Mouse (Mus musculus) embryo, embryonic 10.5 days (tissue): ENCODE measurements around the gene Slc17a5.
"Not testable (repeated sequence)": the region's sequence is repeated elsewhere in the genome, so short reads cannot be mapped to it uniquely, and the experiment has no call there.

Source experiments
- DNase-seq: peaks from one replicate; pipeline ENCODE4 v3.0.0-alpha.2; 2015; ENCODE audit warnings: low spot score

Slc17a5 gene

DNA sequence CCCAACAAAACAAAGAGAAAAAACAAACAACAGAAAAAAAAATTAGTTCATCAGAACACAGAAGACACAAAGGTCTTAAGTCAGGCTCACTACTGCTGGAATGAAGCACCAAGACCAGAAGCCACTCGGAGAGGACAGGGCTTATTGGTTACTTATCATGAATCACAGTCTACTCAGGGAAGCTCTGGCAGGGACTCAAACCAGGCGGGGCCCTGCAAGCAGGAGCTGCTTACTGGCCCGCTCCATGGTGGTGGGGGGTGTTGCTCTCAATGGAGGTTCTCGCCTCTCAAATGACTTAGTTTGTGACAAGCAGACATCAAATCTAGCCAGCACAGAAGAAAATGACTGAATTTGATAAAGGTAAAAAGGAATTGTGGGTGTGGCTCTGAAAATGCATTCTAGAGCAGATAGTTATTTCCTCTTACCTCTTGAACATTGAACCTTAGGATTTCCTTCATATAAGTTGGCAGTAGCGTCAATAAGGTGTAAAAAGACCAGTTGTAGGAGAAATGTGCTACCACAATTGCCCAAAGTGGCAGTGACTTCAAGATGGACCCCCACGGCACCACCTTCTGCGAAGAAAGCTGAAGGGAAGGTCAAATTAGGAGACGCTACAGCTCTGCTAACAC is 29.1 kb downstream of the Slc17a5 start:
- DNase-seq = no peak

DNA sequence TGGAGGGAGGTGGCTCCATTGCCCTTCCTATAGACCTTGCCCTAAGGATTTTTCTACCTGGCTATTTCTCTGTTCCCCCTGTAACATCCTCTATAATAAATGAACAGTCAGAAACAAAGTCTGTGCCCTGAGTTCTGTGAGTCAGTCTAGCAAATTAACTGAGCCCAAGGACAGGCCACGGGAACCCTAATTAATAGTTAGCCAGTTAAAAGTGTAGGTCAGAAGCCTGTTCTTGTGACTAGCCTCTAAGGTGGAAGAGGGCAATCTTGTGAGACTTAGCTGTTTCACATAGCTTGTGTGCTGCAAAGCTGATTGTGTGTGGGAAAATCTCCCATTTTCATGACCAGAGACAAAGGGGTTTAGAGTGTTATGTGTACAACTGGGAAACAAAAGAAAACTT is 30.8 kb downstream of the Slc17a5 start:
- DNase-seq = no peak

DNA sequence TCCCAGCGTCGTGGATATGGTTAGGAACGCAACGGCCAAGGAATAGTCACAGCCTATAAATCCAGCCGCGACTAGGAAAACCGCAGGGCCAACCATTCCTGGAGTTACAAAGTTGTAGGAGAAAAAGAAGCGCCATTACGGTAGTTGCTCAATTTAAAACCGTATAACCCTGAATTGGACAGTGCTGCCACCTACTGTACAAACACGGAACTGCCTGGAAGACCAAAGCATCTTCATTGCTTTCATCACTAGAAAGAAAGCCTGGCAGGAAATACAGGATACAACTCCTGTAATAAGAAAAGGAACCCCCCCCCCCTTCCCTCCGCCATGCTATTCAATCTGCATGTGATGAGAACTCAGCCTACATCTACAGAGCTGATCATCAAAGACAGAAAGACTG is 34.9 kb downstream of the Slc17a5 start:
- DNase-seq = peak; percentile 86

DNA sequence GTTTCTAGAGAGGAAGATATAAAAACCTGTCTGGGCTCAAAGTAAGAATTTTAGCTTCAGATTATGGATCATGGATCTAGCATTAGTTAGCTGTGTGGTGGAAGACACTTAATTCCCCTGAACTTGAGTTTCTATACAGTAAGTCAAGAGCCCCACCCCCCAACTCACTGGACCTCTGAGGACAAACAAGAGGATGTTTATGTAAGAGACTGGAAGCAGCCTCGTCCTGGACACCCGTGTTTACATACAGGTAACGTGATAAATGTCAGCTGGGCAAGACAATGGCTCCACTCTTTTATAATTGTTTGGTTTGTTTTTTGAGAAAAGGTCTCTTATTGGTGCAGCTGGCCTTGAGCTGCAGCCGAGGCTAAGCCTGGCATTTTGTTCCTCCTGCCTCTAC is 36.1 kb downstream of the Slc17a5 start:
- no peak for DNase-seq

DNA sequence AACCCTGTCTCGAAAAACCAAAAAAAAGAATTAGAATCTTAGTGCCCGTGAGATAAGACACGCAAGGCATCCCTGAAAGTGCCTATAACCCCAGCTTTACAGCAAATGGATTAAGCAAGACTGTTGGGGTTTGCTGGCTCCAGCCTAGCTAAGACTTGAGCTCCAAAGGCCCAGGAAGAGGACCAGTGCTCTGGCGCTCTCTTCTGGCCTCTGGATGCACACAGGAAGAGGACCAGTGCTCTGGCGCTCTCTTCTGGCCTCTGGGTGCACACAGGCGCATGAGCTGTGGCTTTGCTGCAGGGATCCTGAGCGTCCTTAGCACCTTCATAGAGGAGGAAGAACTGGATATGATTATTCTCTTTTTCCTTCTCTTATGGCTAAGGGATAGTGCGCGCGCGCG is 40.1 kb downstream of the Slc17a5 start:
- peak; percentile 16 for DNase-seq

DNA sequence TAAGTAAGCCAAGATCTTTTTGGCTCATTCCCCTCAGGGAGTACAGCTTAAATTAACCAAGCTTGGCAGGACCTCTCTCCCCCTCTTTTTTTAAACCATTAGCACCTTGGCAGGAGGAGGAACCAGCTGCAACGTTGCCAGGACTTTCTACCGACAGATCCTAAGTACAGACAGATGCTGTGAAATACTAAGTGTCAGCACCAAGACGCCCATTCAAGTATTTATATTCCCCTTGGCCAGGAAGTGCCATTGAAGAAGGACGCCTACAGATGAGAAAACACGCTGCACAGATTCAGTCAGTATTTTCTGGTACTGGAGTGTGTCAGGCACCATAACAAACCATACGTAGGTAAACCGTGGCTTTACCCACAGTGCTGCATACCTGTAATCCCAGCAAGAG is 40.9 kb downstream of the Slc17a5 start:
- no peak for DNase-seq

DNA sequence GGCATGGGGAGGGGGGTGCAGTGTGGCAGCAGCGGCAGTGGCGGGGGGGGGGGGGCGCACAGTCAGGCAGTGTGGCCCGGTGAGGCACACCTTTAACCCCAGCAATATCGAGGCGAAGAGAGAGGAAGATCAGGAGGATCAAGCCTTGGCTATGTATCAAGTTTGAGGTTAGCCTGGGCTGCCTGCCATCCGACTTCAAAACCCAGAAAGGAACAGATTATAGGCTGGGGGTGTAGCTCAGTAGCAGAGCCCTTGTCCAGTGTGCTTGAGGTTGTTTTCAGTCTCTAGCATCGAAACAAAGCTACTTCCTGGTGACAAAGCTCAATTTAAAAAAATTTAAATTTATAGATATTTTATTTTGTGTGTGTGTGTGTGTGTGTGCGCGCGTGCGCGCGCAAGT is 46.1 kb downstream of the Slc17a5 start:
- DNase-seq = no peak

DNA sequence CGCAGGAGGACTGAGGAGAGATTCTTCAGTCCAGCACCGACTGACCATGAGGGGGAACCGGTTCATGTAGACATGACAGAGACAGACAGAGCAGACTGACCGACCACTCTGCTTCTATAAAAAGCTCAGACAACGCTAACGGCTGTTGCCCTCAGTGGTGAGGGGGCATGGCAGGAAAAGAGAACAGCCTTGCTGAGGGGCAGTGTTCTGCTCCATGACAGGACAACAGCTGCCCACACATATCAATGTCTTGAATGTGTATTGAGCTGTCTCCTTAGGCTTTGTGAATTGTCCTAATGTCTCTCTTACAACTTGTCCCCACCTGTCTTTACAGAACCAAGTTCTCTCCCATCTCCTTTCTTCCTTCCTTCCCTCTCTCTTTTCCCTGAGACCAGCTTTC is 49.4 kb downstream of the Slc17a5 start:
- DNase-seq = no peak

DNA sequence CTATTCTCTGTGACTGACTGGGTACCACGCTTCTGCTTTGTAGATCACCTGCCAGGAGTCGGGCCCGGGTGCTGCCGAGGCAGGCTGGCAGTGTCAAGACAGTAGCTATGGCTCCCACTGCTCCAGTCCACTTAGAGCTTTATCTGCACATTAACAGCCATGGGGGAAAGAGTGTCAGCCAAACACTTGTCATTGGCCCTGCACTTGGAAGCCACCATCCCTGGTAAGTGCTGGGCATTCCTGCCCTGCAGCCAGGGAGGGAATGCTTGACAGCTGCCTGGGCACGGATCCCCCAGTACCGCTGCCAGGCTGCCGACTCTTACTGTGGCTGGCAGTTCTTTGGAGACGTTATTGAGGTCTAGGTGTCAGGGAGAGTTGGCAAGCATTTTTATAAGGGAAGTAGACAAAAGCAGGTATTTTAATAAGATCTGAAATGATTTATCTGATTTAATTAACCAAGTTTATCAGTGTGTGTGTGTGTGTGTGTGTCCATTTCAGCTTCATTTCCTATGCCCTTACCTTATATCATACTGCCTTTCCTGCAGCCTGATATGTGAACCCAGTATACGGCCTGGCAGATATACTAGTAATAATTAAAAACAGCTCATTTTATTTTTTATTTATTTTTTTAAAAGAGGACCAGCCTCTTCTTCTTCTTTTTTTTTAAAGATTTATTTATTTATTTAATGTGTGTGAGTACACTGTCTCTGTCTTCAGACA is 50.5 kb downstream of the Slc17a5 start:
- DNase-seq = no peak

DNA sequence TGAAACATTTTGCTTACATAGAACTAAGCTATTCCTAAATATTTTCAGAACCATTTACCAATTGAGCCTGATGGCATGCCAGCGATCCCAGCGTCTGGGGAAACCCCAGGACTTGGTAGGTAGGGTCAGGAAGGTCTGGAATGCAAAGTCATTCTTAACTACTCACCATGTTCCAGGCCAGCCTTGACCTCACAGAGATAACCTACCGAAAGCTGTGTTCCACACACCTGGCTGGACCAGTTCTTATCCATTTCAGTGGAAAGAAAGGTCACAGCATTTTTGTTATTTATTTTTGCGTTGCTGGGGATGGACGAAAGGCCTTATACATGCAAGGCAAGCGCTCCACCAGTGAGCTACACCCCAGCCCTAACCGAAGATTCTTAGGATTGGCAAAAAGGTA is 53.2 kb downstream of the Slc17a5 start:
- no peak for DNase-seq

DNA sequence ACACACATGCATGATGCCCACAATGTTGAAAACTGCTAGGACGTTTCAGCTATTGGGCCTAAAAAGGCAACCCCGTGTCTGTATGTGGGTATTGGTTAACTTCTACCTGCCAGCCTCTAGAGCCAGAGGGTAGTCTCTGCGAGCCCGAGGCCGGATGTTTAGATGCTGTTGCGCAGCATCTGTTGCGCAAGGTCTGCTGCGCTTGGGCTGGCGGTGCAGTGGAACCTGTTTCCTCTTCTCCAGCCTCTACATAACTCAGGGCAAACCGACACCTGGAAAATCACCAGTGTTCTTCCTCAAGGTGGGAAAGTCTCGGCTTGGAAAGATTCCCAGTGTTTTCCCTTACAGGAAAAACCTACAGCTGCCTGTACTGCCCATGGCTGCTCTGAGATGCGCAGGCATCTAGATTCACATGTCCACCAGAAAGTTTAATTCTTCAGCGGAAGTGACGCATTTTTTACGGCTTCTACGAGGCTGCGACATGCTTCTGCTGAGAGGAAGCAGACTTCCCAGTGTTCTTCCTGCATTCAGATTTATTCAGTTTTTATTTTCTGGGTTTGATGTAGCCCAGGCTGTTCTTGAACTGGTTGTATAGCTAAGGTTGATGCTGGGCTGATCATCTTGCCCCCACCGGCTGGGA is 54.4 kb downstream of the Slc17a5 start:
- no peak for DNase-seq

DNA sequence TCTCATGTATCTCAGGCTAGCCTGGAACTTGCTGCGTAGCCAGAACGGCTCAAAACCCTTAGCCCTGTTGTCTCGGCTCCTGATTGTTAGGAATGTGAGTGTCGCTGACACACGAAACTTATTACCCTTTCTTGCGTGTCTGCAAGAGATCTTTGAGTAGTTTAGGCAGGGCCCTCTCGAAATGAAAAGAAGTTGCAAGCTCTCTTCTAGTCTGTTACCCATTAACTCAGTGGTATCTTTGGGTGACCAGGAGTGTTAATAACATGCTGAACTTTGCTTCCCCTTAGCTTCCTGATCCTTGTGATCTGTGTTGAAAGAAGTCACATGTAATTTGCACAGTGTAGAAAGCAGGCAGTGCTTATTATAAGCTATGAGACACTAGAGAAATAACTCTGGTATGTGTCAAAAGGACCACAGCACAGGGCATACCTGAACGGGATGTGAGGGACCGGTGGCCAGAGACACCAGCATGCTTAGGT is 55.5 kb downstream of the Slc17a5 start:
- no peak for DNase-seq

DNA sequence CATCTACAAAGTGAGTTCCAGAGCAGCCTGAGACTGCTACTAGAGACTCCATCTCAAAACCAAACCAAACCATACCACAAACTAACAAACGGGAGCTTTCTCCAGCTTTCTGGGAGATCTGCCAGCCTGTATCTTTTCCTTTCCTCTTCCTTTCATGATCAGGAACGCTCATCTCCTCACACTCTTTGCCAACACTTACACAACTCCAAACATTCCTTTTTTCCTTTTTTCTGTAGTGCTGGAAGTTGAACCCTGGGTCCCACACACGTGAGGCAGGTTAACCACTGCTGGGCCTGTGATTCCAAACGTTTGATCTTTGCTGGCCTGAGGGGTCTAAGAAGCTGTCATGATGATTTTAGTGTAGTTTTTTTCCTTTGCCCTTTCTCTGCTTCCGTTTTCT is 56.0 kb downstream of the Slc17a5 start:
- DNase-seq = no peak

DNA sequence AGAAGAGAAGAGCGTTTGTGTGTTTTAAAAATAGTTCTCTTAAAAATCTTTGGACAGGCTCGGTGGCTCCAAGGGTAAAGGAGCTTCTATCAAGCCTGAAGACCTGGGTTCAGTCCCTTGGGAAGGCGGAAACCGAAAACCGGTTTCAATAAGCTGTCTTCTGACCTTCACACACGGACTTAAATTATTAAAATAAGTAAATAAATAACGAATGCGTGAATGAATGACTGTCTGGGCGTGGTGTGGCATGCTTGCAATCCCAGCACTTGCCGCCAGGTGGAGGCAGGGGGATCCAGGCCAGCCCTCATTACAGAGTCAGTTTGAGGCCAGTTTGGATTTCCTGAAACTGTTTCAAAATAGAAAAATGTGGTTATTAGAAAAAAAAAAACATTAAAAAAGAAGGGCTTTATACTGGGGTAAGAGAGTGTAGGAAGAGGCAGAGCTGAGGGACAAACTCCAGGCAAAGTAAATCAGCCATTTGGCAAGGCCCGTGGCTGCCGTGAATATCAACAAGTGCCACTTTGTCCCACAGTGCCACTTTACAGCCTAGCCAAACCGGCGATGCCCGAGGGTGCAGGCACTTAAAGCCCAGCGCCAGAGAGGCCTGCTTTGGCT is 60.0 kb downstream of the Slc17a5 start:
- peak; percentile 88 for DNase-seq

DNA sequence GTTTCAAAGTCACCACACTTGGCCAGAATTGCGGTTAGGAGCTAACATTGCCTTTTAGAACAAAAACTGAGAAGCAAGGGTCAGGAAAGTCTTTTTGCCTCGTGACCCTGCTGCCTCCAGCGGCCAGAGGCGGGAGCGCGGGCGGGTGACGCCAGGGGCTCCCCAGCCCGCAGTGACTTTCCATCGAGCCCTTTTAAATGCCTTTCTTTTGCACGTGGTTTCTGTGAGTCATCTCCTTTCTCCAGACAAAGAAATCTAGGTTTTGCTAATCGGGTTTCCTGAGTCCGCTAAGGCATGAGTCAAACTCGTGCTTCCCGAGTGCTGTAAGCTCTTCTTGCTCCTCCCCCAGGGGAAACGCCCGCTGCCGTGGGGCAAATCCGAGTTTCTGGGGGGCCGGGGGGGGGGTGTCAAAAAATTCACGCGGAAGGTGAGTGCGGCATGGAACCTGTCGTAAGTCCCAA is 60.5 kb downstream of the Slc17a5 start:
- peak; percentile 91 for DNase-seq

DNA sequence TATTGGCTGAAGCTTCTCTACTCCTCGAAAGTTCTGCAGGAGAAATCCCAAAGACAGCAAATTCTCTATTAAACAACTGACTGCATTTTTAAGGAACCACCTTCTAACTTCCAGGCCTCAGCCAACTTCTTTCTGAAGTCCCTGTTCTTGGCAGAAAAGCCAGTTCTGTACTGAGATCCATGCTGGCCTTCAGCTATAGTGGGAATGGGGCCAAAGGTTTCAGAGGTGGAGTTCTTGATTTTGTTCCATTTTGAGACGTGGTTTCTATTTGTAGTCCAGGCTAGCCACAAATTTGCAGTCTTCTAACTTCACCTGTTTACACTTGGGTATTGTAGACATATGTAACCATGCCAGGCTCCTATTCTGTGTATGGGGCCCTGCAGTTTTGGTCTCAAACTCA is 61.6 kb downstream of the Slc17a5 start:
- DNase-seq = no peak

DNA sequence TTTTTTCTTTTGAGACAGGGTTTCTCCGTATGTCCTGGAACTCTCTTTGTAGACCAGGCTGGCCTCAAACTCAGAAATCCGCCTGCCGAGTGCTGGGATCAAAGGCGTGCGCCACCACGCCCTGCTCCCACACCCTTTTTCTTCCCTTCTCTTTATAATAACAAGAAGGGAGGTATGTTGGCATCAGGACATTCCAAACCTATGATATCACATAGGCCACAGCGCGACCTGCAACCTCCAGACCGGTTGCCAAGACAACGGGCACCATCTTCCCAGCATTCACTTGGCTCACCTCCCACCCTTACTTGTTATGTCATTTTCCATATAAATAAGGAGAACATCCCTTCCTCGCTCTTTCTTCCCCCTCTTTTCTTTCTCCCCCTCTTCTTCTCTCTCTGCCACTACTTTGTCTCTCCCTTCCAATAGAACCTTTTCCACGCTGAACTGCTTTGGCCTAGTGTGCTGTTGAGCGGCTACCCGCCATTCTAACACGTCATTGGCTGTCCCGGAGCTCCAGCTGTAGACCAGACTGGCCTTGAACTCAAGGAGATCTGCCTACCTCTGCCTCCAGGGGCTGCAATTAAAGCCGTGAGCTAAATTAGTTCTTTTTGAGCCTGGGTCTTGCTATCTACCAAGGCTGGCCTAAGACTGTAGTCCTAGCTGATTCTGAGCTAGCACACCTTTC is 62.2 kb downstream of the Slc17a5 start:
- DNase-seq = no peak

DNA sequence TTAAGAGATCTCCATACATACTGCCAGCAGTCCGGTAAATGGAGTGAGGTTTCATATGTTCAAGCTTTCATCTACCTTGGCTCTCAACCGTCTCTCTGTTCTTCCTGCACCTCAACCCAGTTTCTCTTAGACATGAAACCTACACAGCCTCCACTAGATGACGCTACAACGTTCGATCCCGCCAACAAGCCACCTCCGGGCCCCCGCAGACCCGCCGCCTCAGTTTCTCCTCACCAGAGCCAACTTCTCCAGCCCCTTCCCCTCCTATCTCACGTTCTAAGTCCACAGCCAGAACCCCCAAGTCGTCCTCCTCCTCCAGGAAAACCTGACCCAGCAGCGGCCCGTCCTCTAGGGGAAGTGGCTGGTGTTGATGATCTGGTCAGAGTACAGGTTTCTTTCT is 66.2 kb downstream of the Slc17a5 start:
- DNase-seq = peak; percentile 68

DNA sequence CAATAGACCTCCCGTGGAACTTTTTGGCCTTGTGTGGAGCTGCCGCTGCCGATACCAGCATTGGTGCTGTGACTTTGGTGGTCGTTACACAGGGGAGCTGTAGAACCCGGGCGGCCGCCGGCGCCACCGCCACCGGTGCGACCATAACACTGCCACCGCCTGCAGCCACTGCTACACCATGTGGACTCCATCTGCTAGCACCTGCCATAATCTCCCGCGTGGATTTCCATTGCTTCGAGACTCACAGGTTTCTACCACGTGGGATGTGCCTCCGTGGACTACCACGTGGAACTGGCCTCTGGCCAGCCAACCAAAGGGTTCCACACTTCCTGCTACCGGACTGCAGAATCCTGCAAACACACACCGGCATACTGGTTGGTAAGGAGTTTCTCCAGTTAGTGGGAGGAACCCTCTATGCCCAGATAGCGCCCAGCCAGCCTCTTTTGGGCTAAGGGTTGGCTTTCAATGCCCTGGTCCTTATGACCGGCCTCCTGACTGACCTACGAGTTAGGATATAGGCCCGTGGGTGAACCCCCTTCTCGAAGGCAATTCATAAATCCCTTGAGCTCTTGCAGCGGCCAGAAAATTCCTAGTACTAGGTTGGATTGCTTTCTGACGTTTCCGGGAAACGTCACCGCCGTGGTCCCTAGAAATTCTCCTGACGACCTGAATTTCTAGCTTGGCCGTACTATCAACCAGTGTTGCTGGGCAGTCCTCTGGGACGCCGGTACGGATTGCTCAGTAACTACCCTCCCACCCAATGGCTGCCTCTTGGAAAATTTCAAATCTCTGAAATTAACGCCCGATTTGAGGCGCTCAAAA is 66.8 kb downstream of the Slc17a5 start:
- DNase-seq = peak; percentile 71

DNA sequence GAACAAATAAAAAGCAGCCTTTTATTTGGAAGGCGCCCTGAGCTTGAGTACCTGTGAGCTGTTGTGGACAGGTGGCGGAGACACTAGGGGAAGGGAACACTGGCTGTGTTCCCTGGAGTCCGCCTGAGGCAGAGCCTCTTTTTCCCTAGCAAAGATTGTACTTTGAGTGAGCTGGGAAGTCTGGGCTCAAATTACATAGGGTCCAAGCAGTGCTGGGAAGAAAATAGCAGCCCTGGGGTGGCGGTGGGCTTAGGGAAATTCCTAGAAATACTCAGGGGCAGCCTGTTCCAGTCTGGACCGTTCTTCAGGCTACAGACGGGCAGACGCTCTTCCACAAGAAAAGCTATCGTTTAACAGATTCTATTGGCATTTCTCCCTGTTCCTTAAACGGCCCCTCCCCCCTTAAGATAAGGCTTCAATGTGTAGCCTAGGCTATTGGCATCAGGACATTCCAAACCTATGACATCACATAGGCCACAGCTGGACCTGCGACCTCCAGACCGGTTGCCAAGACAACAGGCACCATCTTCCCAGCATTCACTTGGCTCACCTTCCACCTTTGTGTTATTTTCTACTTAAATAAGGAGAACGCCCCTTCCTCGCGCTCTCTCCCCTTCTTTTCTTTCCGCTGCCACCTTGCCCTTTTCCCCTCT is 67.6 kb downstream of the Slc17a5 start:
- peak; percentile 98 for DNase-seq

DNA sequence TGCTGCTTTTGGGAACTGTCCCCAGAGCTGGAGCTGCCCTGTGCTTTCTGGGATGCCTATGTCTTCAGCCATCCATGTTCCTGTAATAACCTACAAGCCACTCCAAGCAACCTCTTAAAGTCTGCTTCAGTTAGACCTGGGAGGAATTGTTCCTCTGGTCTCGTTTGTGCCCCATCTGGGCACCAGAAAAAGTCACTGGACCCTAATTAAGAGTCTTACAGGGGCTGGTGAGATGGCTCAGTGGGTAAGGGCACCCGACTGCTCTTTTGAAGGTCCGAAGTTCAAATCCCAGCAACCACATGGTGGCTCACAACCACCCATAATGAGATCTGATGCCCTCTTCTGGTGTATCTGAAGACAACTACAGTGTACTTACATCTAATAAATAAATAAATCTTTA is 70.6 kb downstream of the Slc17a5 start:
- not testable (repeated sequence) for DNase-seq
